Mouse (Mus musculus) intestine, embryonic 14.5 days (tissue): ENCODE results near the gene Crip3. TPM values are rescaled to one million over a fixed set of nuclear protein-coding genes. Genes with fewer than 3 reads are reported as not detected.

Source experiments
- ATAC-seq: fragments of 200-750 bp; cut with Nextera tagmentation; replicated peaks from 2 replicates; pipeline ENCODE4 v1.8.0; 2017; ENCODE audit warnings: low read depth, moderate number of reproducible peaks, moderate TSS enrichment, moderate library complexity; ENCODE audit not compliant: low FRiP score, low TSS enrichment
- DNase-seq: peaks from one replicate; pipeline ENCODE4 v3.0.0-alpha.2; 2018; ENCODE audit warnings: low spot score
- H3K27ac ChIP-seq: fragments of 300-500 bp; sonication (generic); 2 replicates; pipeline ENCODE4 v1.5.1; 2014; ENCODE audit warnings: low read depth, mild to moderate bottlenecking, control low read depth
- H3K27me3 ChIP-seq: fragments of 300-500 bp; sonication (generic); replicated peaks from 2 replicates; pipeline ENCODE4 v1.6.1; 2014; ENCODE audit warnings: low read length, control low read depth; ENCODE audit not compliant: control insufficient read depth, insufficient read depth
- H3K36me3 ChIP-seq: fragments of 300-500 bp; sonication (generic); 2 replicates; pipeline ENCODE4 v1.6.1; 2014; ENCODE audit warnings: low read length, control low read depth; ENCODE audit not compliant: control insufficient read depth, insufficient read depth
- H3K4me1 ChIP-seq: fragments of 300-500 bp; sonication (generic); replicated peaks from 2 replicates; pipeline ENCODE4 v1.6.1; 2014; ENCODE audit warnings: low read length, control low read depth, mixed read lengths; ENCODE audit not compliant: control insufficient read depth, insufficient read depth
- H3K4me2 ChIP-seq: fragments of 300-500 bp; sonication (generic); 2 replicates; pipeline ENCODE4 v1.6.1; 2014; ENCODE audit warnings: low read length
- H3K4me3 ChIP-seq: fragments of 300-500 bp; sonication (generic); 2 replicates; pipeline ENCODE4 v1.5.1; 2014; ENCODE audit warnings: low read depth, low read length, control low read depth, mixed read lengths
- H3K9ac ChIP-seq: fragments of 300-500 bp; sonication (generic); 2 replicates; pipeline ENCODE4 v1.6.1; 2014; ENCODE audit warnings: mild to moderate bottlenecking, low read length
- H3K9me3 ChIP-seq: fragments of 300-500 bp; sonication (generic); 2 replicates; pipeline ENCODE4 v1.6.1; 2016; ENCODE audit warnings: low read length, control low read depth; ENCODE audit not compliant: control insufficient read depth
- WGBS: fragments of 180-500 bp; shearing (Covaris S2); extraction: QIAGEN DNeasy Blood & Tissue Kit; methylation state at CpG from one replicate; pipeline ENCODE4 v1.1.7; 2014; 5-methylcytosine and 5-hydroxymethylcytosine counted together
- polyA plus RNA-seq: library from polyadenylated mRNA; unstranded; fragments of >200 nt; fragmentation: Nextera tagmentation; extraction: Ambion mirVana; gene quantifications from 2 replicates; pipeline ENCODE4 v1.2.1, GENCODE M21; 2014

Crip3 gene
- polyA plus RNA-seq, 1 experiment from 2014 or later: 0.57 TPM

DNA sequence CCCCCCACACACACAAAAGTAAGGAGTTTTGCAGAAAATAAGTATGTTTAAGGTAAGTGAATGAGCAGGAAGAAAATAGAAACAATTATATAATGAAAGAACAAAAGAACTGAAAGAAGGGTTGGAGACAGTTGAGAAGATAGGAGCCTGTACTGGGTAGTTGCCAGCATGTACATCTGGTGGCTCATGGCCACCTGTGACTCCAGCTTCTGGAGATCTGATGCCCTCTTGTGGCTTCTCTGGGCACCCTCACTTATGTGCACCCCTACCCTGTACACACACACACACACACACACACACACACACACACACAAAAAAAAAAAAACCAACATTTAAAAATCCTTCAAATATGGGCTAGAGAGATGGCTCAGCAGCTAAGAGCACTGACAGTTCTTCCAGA, 9.0 kb upstream of the Crip3 start:
- Histone ChIP-seq H3K36me3 (no peaks in the 10 kb centered on the region), H3K9ac (no peak overlapping the region), H3K27me3 (no peaks in the 10 kb centered on the region), H3K4me3 (no peak overlapping the region), H3K27ac (no peak overlapping the region), H3K9me3 (no peaks in the 10 kb centered on the region), H3K4me2 (no peak overlapping the region), H3K4me1 (no peaks in the 10 kb centered on the region)
- ATAC-seq (no peak), DNase-seq (no peak)

DNA sequence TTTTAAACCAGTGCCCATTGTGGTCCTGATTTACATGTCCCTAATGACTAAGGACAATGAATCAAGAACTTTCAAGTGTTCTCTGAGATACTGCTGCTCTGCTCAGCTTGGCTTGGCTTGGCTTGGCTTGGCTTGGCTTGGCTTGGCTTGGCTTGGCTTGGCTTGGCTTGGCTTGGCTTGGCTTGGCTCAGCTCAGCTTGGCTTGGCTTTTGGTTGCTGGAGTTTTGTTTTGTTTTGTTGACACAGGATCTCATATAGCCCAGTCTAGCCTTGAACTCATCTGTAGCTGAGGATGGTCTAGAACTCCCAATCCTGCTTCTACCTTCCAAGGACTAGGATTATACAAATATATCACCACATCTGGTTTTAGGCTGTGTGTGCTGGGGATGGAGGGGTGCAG, 2.2 kb upstream of the Crip3 start:
- Histone ChIP-seq H3K36me3 (no peaks in the 10 kb centered on the region), H3K9me3 (no peaks in the 10 kb centered on the region), H3K27ac (no peak overlapping the region), H3K4me3 (no peak overlapping the region), H3K27me3 (no peaks in the 10 kb centered on the region), H3K4me2 (no peak overlapping the region), H3K9ac (no peak overlapping the region), H3K4me1 (no peaks in the 10 kb centered on the region)
- DNase-seq: no peak
- no peak for ATAC-seq

DNA sequence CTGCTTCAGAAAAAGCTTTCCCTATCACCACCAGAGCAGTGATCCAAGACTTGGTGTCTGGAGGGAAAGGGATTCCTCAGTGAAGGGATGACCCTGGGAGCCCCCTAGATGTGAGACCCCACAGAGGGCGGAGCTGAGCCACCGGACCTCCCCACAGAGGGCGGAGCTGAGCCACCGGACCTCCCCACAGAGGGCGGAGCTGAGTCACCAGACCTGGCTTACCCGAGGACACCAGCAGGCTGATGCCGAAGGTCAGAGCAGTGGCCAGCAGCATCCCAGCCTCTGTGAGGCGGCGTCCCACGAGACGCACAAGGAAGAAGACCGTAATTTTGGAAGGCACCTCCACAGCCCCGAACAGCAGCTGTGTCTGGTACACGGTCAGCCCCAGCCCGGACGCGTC, 4.9 kb downstream of the Crip3 start:
- DNase-seq (no peak), ATAC-seq (0 out of 2 replicates have a peak, but pooled peaks have one; percentile 40)
- H3K27ac ChIP-seq: no peak overlapping the region
- no peaks in the 10 kb centered on the region for H3K9me3 ChIP-seq
- no peaks in the 10 kb centered on the region for H3K36me3 ChIP-seq
- no peak overlapping the region for H3K9ac ChIP-seq
- no peaks in the 10 kb centered on the region for H3K4me1 ChIP-seq
- WGBS: 7% methylated on average over 17 of the region's 17 CpGs
- H3K4me2 ChIP-seq: peak overlapping the region; percentile 49
- 0 out of 2 replicates have a peak, but pooled peaks cover 7% of the 10 kb centered on the region for H3K27me3 ChIP-seq
- no peak overlapping the region for H3K4me3 ChIP-seq

DNA sequence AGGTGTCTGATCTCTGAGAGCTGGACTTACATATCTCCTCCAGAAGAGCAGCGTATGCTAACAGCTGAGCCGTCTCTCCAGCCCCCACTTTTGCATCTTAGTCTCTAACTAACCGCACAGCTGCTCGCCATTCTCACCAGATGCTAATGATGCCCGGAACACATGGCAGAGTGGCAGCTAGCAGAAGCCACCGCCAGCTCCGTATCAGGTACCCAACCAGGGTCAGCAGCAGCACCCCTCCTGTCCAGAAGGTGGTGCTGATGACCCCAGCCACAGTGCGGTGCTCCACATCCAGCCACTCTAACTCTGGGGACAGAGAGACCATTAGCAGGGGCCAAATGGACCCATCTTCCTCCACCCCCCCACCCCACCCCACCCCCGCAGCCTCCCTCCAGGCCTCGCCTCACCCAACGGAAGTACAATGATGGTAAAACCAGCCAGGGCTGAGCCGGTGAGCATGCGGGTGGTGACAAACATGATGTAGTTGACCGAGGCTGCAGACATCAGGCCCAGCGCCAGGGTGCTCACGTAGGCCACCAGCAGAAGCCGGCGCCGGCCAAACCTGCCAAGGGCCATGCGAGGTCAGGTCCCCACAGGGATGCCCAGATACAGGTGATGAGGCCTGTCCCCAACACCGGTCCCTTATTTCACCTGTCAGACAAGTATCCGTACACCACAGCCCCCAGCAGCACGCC, 8.1 kb downstream of the Crip3 start:
- no peak overlapping the region for H3K4me3 ChIP-seq
- DNase-seq (no peak), ATAC-seq (no peak)
- H3K9me3 ChIP-seq: no peaks in the 10 kb centered on the region
- H3K4me2 ChIP-seq: no peak overlapping the region
- H3K27ac ChIP-seq: no peak overlapping the region
- no peaks in the 10 kb centered on the region for H3K36me3 ChIP-seq
- no peak overlapping the region for H3K9ac ChIP-seq
- H3K4me1 ChIP-seq: no peaks in the 10 kb centered on the region
- 26% methylated on average over 23 of the region's 23 CpGs for WGBS
- H3K27me3 ChIP-seq: peaks cover 14% of the 10 kb centered on the region

DNA sequence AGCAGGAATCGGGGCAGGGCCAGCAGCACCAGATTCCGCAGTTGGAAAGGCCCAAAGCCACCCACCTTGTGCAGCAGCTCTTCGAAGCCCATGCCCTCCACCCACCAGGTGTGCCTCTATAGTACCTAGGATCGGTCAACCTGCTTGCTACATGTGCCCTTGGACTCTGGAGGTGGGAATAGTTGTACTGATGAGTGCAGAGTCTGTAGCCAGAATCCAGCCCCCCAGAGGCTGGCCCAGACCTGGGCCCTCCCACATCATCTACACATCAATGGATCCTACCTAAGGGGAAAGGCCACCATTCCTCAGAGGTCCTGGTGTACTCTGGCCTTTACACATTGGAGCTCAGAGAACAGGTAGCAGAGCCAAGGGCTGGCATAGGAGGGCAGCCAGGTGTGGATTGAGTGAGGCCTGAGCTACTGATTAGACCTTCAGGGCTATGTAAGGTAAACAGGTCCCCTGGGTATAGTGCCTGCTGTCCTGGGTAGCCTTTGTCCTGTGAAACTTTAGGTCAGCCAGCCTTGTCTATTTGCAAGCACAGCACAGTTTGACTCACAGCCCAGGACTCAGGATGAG, 9.7 kb downstream of the Crip3 start, which contains the start of gene Slc22a7:
Slc22a7 (minus strand) TSS at position 160 of the 576 bp plus-strand sequence.
- DNase-seq (no peak), ATAC-seq (no peak)
- H3K4me2 ChIP-seq: no peak within 1 kb of the TSS
- no peaks in the 10 kb centered on the region for H3K36me3 ChIP-seq
- H3K27ac ChIP-seq: no peak within 1 kb of the TSS
- no peak within 1 kb of the TSS for H3K4me3 ChIP-seq
- H3K9me3 ChIP-seq: no peaks in the 10 kb centered on the region
- H3K27me3 ChIP-seq: peaks cover 28% of the 10 kb centered on the region
- no peak within 1 kb of the TSS for H3K9ac ChIP-seq
- WGBS: 77% methylated on average over 4 of the region's 4 CpGs
- no peaks in the 10 kb centered on the region for H3K4me1 ChIP-seq

DNA sequence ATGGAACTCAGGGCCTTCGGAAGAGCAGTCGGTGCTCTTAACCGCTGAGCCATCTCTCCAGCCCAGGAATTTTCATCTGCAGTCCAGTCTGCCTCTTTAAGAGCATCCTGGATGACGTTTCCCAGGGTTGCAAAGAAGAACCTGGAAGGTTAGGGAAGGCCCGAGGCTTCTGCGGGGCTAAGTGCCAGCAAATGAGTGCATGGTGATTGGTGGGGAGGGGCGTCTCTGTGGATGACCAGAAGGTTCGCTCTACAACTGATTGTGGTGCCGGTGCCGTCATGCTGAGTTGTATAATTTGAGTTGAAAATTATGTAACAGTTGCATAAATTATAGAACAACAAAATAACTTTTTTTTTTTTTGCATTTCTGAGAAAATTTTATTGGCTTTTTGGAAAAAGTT, 10.4 kb downstream of the Crip3 start:
- H3K27me3 ChIP-seq: peaks cover 36% of the 10 kb centered on the region
- no peak overlapping the region for H3K4me2 ChIP-seq
- DNase-seq (no peak), ATAC-seq (no peak)
- no peaks in the 10 kb centered on the region for H3K9me3 ChIP-seq
- H3K9ac ChIP-seq: no peak overlapping the region
- H3K36me3 ChIP-seq: no peaks in the 10 kb centered on the region
- no peak overlapping the region for H3K4me3 ChIP-seq
- no peaks in the 10 kb centered on the region for H3K4me1 ChIP-seq
- no peak overlapping the region for H3K27ac ChIP-seq
- 91% methylated on average over 10 of the region's 10 CpGs for WGBS

DNA sequence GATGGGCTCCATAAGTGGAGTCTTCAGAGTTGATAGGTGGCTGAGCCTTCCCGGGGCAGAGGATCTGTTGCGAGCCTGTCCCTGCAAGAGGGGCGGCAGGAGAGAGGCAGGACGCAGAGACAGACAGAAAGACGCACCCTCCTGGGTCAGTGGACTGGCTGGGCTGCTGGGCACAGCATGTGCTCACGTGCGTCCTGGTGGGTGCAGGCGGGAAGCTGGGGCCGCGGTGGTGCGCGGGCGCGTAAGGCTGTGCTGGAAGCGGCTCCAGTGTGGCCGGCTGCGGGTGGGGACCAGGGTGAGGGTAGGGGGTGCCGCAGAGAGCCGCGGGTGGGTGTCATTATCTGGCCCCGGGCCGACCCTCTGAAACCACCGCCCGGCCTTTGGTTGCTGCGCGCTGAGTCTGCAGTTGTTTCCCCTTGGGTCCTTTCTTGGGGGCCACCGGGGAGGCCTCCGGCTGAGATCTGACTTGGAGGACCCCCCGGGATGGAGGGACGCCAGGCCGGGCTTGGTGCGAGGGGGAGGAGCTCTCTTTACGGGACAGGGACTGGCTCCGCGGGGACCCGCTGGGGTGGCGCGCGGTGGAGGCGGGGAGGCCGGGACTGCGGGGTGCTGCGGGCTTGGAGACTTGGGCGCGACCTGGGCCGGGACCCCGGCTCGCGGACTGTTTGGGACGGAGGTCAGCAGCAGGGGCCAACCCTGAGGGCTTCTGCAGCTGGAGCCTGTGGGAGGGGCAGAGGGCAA, 16.3 kb downstream of the Crip3 start:
- no peak for ATAC-seq
- H3K4me1 ChIP-seq: no peaks in the 10 kb centered on the region
- 2% methylated on average over 50 of the region's 50 CpGs for WGBS
- peak overlapping the region; percentile 35 for H3K9ac ChIP-seq
- DNase-seq: no peak
- H3K27ac ChIP-seq: no peak overlapping the region
- peak overlapping the region; percentile 33 for H3K4me3 ChIP-seq
- no peaks in the 10 kb centered on the region for H3K36me3 ChIP-seq
- H3K9me3 ChIP-seq: no peaks in the 10 kb centered on the region
- H3K4me2 ChIP-seq: peak overlapping the region; percentile 67
- H3K27me3 ChIP-seq: peaks cover 56% of the 10 kb centered on the region

DNA sequence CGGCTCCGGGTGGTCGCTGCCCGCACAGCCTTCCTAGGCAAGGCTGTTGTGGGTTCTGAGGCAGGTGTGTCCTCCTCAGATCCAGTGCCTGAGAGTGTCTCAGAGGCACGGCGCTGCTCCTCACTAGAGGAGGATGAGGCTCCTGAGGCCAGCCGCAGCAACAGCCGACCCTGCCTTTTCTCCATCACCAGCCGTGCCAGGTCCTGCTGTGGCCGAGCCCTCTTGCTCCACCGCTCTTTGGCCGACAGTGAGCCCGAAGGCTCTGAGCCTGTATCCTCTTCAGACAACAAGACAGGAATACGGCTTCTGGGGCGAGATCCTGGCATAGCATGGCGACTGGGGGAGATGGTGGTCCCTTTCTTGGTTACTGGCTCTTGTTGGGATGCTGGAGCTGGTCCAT, 17.5 kb downstream of the Crip3 start:
- ATAC-seq (no peak), DNase-seq (no peak)
- H3K27ac ChIP-seq: no peak overlapping the region
- H3K4me2 ChIP-seq: no peak overlapping the region
- H3K9ac ChIP-seq: no peak overlapping the region
- 95% methylated on average over 16 of the region's 16 CpGs for WGBS
- H3K4me3 ChIP-seq: no peak overlapping the region
- no peaks in the 10 kb centered on the region for H3K36me3 ChIP-seq
- H3K4me1 ChIP-seq: no peaks in the 10 kb centered on the region
- no peaks in the 10 kb centered on the region for H3K9me3 ChIP-seq
- H3K27me3 ChIP-seq: peaks cover 54% of the 10 kb centered on the region
